Mouse (Mus musculus) gastrocnemius, adult 2 months (tissue): ENCODE results near the gene Mgrn1. TPM values are rescaled to one million over a fixed set of nuclear protein-coding genes. Genes with fewer than 3 reads are reported as not detected.

ENCODE experiments used
- DNase-seq: peaks from one replicate; pipeline ENCODE4 v3.0.0; 2022
- H3K27ac ChIP-seq: fragments of 200-600 bp; 2 replicates; pipeline ENCODE4 v1.8.1; 2022; ENCODE audit warnings: mild to moderate bottlenecking
- H3K4me3 ChIP-seq: fragments of 200-600 bp; 2 replicates; pipeline ENCODE4 v1.8.1; 2022; ENCODE audit warnings: mild to moderate bottlenecking, moderate library complexity
- CTCF ChIP-seq: fragments of 200-600 bp; IDR thresholded peaks from 2 replicates; pipeline ENCODE4 v1.8.1; 2022; ENCODE audit warnings: antibody characterized with exemption, mild to moderate bottlenecking, moderate library complexity
- intact Hi-C: fragments of 180-260 bp; cut with DNase I; formaldehyde crosslinking; loops from one replicate; pipeline ENCODE4 v1.15.1; 2025
- total RNA-seq, 2 experiments: library from RNA; stranded (reverse); gene quantifications; 2 replicates each; pipeline ENCODE4 v1.2.3; 2021

Mgrn1 gene
- total RNA-seq, 2 experiments from 2014 or later, result 53.5 to 66.1 TPM

- no peak overlapping the region for H3K4me3 ChIP-seq
- no peak overlapping the region for H3K27ac ChIP-seq
- TF ChIP-seq CTCF, result no peak
- intact Hi-C loops, result no loop called here
- no peak for DNase-seq
Observed at GRCm38 (mm10) chr16:4901167-4901566, 15.1 kb downstream of the Mgrn1 start.

DNA sequence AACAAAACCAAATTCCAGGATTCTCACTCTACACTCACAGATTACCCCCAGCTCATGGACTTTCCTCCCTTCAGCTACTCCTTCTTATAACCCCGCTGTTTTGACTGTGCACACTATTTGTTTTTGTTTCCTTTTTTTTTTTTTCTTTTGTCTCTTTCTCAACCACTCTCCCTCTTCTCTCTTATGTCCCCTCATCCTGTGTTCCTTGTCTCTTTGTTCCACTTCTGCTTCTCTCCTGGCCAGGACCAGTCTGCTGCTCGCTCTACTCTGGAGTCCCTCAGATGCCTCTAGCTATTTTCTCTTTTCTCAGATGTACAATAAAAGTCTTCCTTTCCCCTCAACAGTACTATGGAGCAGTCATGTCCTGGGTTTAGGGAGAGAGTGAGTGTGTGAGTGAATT is 16.3 kb downstream of the Mgrn1 start:
- intact Hi-C loops, result loop anchor here (2.0 kb wide), 1 partner anchor 16 kb away; the partner anchor contains the start of gene Mgrn1
- DNase-seq, result no peak
- Histone ChIP-seq H3K4me3 (no peak overlapping the region), H3K27ac (peak overlapping the region; percentile 81)
- no peak for TF ChIP-seq CTCF

DNA sequence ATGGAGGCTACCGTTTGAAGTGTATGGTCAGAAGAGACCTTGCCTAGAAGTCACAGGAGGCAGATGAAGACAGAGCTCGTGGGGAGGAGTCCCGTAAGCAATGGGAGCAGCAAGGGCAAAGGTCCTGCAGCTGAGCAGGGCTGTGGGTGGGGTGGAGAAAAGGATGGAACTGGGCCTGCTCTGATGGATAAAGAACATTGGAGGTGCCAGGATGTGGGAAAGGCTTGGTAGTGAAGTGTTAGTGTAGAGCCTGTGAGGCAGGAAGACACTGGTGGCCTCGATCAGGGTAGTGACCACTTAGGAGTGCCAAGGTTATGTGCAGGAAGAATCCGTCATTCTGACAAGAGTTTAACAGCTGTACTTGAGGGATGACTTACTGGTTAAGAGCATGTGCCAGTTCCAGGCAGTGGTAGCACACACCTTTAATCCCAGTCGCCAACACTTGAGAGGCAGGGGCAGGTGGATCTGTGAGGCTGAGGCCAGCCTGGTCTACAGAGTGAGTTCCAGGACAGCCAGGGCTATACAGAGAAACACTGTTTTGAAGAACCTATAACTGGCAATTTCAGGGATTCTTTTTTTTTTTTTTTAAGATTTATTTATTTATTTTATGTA is 17.5 kb downstream of the Mgrn1 start:
- peak; percentile 66 for DNase-seq
- intact Hi-C loops, result loop anchor here (2.0 kb wide), 1 partner anchor 17 kb away; the partner anchor contains the start of gene Mgrn1
- peak overlapping the region; percentile 81 for H3K27ac ChIP-seq
- no peak overlapping the region for H3K4me3 ChIP-seq
- no peak for TF ChIP-seq CTCF

GRCm38 (mm10) chr16:4904878-4905277 is 18.8 kb downstream of the Mgrn1 start:
- intact Hi-C loops, result no loop called here
- TF ChIP-seq CTCF, result no peak
- no peak for DNase-seq
- Histone ChIP-seq H3K4me3 (no peak overlapping the region), H3K27ac (peak overlapping the region; percentile 81)

GRCm38 (mm10) chr16:4905591-4905990 is 19.5 kb downstream of the Mgrn1 start:
- intact Hi-C loops, result no loop called here
- H3K27ac ChIP-seq, result peak overlapping the region; percentile 81
- H3K4me3 ChIP-seq, result no peak overlapping the region
- no peak for TF ChIP-seq CTCF
- DNase-seq, result peak; percentile 38

GRCm38 (mm10) chr16:4906559-4906958 is 20.5 kb downstream of the Mgrn1 start:
- Histone ChIP-seq H3K4me3 (no peak overlapping the region), H3K27ac (peak overlapping the region; percentile 81; the same call in 1 of the 2 replicates)
- intact Hi-C loops, result no loop called here
- TF ChIP-seq CTCF, result no peak
- DNase-seq, result no peak

DNA sequence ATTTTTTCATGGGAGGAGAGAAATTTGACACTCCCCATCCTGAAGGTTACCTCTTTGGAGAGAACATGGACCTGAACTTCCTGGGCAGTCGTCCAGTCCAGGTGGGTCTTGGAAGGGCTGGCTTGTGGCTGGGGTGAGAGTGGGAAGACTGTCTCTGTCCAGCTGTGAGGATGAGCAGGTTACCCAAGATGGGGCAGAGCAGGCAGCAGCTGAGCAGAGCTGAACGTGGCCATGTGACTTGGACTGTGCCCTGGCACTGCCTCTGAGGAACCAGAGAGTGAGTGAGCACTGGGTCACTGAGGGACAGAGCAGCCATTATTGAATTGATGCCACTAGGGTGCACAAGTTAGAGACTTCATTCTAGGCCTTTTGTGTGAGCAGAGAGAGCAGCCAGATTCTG is 21.3 kb downstream of the Mgrn1 start:
- intact Hi-C loops, result no loop called here

GRCm38 (mm10) chr16:4907972-4908371 is 21.9 kb downstream of the Mgrn1 start:
- intact Hi-C loops, result no loop called here
- no peak for TF ChIP-seq CTCF
- no peak for DNase-seq
- Histone ChIP-seq H3K4me3 (no peak overlapping the region), H3K27ac (peak overlapping the region; percentile 38; the same call in 1 of the 2 replicates)

More for the DNA sequence above, 21.3 kb downstream of the Mgrn1 start:
- TF ChIP-seq CTCF, result no peak
- Histone ChIP-seq H3K4me3 (no peak overlapping the region), H3K27ac (peak overlapping the region; percentile 38; the same call in 1 of the 2 replicates)
- peak; percentile 52 for DNase-seq

GRCm38 (mm10) chr16:4909745-4910144 is 23.7 kb downstream of the Mgrn1 start:
- no peak overlapping the region for H3K27ac ChIP-seq
- TF ChIP-seq CTCF, result peak; percentile 60
- H3K4me3 ChIP-seq, result no peak overlapping the region
- no peak for DNase-seq
- intact Hi-C loops, result no loop called here

DNA sequence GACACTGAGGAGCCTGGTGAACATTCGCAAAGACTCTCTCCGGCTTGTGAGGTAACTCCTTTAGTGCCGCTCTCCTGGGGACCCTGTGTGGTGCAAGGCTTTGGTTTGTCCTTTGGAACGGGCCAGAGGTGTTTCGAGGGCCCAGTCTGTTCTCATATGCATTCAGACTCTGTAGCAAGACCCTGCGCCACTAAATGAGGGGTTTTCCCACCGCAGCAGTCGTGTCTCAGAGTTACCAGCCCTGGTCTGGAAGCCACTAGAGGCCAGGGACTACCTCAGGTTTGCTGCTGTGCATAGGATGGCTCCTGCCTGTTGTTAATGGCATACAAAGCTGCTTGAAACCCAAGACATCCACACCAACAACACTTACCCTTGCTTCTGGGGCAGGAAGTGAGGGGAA is 24.7 kb downstream of the Mgrn1 start:
- no peak overlapping the region for H3K27ac ChIP-seq
- DNase-seq, result no peak
- intact Hi-C loops, result no loop called here
- H3K4me3 ChIP-seq, result no peak overlapping the region
- no peak for TF ChIP-seq CTCF

DNA sequence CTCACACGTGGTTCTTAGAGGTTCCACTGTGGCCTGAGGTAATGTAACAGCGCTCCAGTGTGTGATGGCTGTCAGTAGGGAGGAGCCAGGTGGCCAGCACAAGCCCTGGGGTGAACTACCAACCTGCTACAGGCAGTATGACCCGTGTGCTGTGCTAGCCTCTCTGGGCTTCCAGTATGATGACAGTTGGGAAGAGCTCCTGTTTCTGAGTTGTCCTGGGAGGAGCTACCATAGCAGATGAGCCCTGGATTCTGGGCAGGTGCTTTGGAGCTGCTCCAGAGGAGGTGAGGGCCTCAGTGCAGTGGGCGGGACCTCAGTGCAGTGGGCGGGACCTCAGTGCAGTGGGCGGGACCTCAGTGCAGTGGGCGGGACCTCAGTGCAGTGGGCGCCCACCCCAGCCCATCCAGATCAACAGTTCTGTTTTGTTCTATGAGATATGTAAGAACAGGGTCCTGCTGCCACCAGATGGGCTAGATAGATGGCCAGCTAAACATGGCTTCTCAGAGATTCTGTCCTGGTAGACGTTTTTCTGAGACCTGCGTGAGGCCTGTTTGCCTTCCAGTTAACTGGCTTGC is 26.1 kb downstream of the Mgrn1 start:
- Histone ChIP-seq H3K4me3 (no peak overlapping the region), H3K27ac (peak overlapping the region; percentile 78)
- DNase-seq, result no peak
- no peak for TF ChIP-seq CTCF
- intact Hi-C loops, result loop anchor here (2.0 kb wide), 1 partner anchor 33 kb away; no protein-coding TSS in a partner anchor

GRCm38 (mm10) chr16:4912907-4913782 is 27.1 kb downstream of the Mgrn1 start:
- H3K4me3 ChIP-seq, result peak overlapping the region; percentile 5; the same call in 1 of the 2 replicates
- intact Hi-C loops, result loop anchor here (2.0 kb wide), 1 partner anchor 34 kb away; no protein-coding TSS in a partner anchor
- no peak for TF ChIP-seq CTCF
- H3K27ac ChIP-seq, result peak overlapping the region; percentile 78
- no peak for DNase-seq
